Mouse (Mus musculus) liver, adult 2 months (tissue): ENCODE measurements around the gene Pptc7.

Experiments
- CTCF ChIP-seq: fragments of 200-500 bp; IDR thresholded peaks from 2 replicates; pipeline ENCODE4 v1.5.1; 2011; ENCODE audit warnings: low read depth, low read length, control low read depth
- POLR2A ChIP-seq: fragments of 200-500 bp; IDR thresholded peaks from 2 replicates; pipeline ENCODE4 v1.6.1; 2011; ENCODE audit warnings: low read length, control low read depth; ENCODE audit not compliant: insufficient read depth; ENCODE audit errors: extremely low read depth

GRCm38 (mm10) chr5:122245186-122245585 is 39.0 kb upstream of the Pptc7 start:
- no peak for TF ChIP-seq CTCF
- no peak for TF ChIP-seq POLR2A
